Mouse (Mus musculus) megakaryocyte, embryonic 14.5 days (primary cell): ENCODE measurements around the gene Cxcl3.

Experiments used
- FLI1 ChIP-seq: IDR thresholded peaks from 2 replicates; pipeline ENCODE4 v1.6.1; 2012; ENCODE audit warnings: low read length, inconsistent platforms, mixed read lengths
- GATA1 ChIP-seq: IDR thresholded peaks from 3 replicates; pipeline ENCODE4 v1.6.1; 2012; ENCODE audit warnings: mixed read lengths, low read length, inconsistent platforms, borderline replicate concordance

- TF ChIP-seq GATA1 (no peak), FLI1 (no peak)
Observed at GRCm38 (mm10) chr5:90763912-90764665, 21.8 kb upstream of the Cxcl3 start.
